Mouse (Mus musculus): ENCODE measurements around the gene Mex3a. TPM values are rescaled to one million over a fixed set of nuclear protein-coding genes. Genes with fewer than 3 reads are reported as not detected.

The Mex3a gene
- total RNA-seq, 2 experiments from 2014 or later, result 3.2 TPM

- Histone ChIP-seq H3K27ac (peak within 1 kb of the TSS; percentile 76), H3K4me3 (peak within 1 kb of the TSS; percentile 33)
- peak; percentile 34 for TF ChIP-seq CTCF (IDR thresholded peaks at IDR 0.05)
- intact Hi-C loops (cut with DNase I), result no loop called here
- peak; percentile 86 to 90 for DNase-seq (ENCODE audit: extremely low spot score in 1 of 2, low spot score in 2 of 2)
Measured at GRCm38 (mm10) chr3:88509692-88510420, 22.3 kb upstream of the Mex3a start, which contains the start of gene Lmna. TSS of gene Lmna (minus strand) at chr3:88509956.

GRCm38 (mm10) chr3:88510421-88511289, 21.5 kb upstream of the Mex3a start:
- peak overlapping the region; percentile 76 for H3K27ac ChIP-seq
- H3K4me3 ChIP-seq, result peak overlapping the region; percentile 33
- intact Hi-C loops (cut with DNase I), result no loop called here
- DNase-seq (ENCODE audit: extremely low spot score in 1 of 2, low spot score in 2 of 2), result no peak
- no peak for TF ChIP-seq CTCF (IDR thresholded peaks at IDR 0.05)

DNA sequence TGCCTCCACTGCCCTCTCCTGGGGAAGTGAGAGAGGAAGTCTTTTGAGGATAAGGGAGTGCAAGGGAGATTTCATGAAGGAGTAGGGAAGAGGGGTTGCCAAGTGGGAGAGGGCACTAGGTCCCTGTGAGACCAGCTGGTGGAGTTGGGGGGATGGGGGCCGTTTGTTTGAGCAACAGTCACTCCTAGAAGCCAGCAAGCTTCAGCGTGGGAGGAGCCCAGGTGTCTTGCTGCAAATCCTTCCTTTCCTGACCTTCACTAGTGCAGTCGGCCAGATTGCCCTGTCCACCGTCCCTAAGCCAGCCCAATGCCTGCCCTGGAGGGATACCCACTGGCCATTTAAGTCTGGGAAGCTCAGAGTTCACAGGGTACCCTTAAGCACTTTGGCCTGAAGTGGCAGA, 20.6 kb upstream of the Mex3a start:
- DNase-seq (ENCODE audit: extremely low spot score in 1 of 2, low spot score in 2 of 2), result no peak
- Histone ChIP-seq H3K27ac (no peak overlapping the region), H3K4me3 (no peak overlapping the region)
- TF ChIP-seq CTCF (IDR thresholded peaks at IDR 0.05), result no peak
- intact Hi-C loops (cut with DNase I), result no loop called here

DNA sequence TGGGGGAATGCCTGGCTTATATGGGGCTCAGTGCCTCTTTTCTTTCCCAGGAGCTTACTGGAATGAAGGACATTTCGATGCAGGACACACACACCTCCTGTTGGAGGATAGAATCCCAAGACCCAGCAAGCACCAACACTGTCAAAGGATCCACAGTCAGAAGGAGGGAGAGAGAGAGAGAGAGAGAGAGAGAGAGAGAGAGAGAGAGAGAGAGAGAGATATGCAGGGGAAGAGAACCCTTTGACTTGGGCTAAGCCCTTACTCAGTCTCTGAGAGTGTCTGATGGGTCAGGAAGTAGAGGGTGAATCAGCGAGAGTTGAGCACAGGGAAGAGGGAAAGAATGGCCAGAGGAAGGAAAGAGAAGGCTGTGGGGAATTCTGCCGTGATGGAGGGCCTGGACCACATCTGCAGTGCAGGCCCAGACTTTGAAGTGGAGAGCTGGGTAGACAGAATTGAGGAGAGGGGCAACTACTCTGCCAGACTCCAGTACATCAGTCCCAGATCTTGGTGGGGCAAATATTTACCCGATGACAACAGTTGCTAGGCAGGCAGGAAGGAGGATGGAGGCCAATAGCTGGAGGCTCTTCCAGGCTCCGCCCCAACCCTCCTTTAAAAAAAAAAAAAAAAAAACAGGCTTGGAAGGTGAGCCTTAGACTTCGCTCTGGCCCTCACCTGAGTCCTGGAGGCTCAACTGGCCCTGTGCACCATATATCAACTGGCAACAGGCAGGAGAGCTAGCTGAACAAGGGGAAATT, 19.9 kb upstream of the Mex3a start:
- intact Hi-C loops (cut with DNase I), result no loop called here
- TF ChIP-seq CTCF (IDR thresholded peaks at IDR 0.05), result no peak
- no peak for DNase-seq (ENCODE audit: extremely low spot score in 1 of 2, low spot score in 2 of 2)
- H3K4me3 ChIP-seq, result no peak overlapping the region
- no peak overlapping the region for H3K27ac ChIP-seq

DNA sequence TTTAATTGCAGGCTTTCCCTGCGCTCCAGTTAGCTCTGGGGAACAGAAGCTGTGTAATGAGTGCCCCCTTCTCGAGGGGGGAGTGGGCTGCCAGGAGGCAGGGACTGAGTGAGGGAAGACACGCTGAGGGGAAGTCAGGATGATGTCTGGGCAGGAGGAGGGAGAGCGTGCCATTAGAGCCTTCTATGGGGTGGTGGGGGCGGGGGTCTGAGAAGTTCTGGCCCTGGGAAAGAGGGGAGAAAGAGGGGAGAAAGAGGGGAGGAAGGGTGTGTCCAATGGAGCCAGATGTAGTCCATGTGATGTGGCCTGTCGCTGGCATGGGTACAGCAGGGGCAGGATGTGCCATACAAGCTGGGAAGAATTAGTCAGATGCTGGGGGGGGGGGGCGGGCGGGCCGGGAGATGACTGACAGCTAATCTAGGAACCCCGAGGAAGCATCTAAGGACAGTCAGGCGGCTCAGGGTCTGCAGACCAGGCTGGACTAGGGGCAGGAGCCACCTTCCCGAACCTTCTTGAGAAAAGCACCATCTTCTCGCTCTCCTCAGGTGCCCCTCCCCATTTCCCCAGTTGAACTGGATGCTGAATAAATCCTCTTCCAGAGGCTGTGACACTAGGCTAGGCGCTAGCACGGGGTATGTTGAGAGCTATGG, 19.2 kb upstream of the Mex3a start:
- Histone ChIP-seq H3K4me3 (no peak overlapping the region), H3K27ac (no peak overlapping the region)
- intact Hi-C loops (cut with DNase I), result no loop called here
- no peak for TF ChIP-seq CTCF (IDR thresholded peaks at IDR 0.05)
- DNase-seq (ENCODE audit: extremely low spot score in 1 of 2, low spot score in 2 of 2), result no peak

DNA sequence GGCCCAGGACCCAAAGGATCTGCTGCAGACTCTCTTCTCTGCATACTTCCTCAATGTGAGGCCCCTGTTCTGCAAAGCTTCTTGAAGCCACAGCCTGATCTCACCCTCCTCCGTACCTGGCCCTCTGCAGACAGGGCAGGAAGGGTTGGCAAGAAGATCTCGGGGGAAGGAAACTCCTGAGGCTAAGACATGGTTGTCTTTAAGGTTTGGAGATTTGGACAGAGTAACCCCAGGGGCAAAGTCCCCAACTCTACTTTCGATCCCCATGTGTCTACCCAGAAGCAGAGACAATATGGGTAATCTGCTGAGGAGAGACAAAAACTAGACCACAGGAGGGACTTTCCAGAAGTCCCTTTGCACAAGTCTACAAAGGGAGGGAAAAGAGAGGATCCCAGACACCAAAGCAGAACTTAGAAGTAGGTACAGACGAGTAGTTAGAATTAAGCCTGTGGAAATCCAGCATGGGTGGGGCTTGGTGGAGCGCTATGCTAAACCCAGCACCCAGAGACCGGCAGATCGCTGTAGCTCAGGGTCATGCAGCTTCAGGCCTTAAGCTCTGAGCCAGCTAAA, 18.6 kb upstream of the Mex3a start:
- no peak for DNase-seq (ENCODE audit: extremely low spot score in 1 of 2, low spot score in 2 of 2)
- TF ChIP-seq CTCF (IDR thresholded peaks at IDR 0.05), result no peak
- intact Hi-C loops (cut with DNase I), result no loop called here

DNA sequence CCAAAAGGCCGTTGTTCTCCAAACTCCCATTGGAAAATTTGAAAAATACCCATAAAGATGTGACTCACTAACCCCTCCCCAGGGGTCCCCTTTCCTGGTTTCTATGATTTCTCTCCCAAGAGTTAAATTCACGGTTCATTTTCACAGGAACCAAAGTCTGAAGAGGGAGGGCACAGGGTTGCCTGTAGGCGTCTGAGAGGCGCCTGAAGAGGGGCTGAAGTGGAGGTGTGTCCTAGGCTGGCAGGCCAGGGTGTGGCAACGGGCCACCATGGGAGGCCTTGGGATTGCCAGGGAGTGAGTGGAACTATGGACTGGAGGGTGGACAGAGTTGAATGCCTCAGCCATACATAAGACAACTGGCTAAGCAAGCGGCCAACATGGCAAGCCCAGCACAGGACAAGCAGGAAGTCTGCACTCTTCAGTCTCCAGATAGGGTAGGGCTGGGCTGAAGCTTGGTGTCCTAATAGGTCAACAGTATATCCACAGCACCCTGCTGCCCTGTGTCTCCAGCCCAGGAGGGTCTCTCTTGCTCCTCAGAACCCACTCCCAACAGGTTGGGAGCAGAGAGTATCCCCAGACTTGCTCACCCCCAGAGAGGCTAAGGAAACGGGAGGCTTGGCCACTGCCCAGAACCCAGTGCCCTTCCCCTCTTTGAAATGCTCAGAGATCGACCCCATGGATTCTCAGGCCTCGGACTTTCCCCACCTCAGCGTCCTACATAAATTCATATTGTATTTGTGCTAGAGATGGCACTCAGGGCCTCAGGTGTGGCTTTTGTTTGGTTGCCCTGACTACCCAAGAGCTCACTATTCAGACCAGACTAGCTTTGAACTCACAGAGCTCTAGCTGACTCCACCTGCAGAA, 17.7 kb upstream of the Mex3a start:
- no peak overlapping the region for H3K4me3 ChIP-seq
- H3K27ac ChIP-seq, result no peak overlapping the region
- no peak for TF ChIP-seq CTCF (IDR thresholded peaks at IDR 0.05)
- DNase-seq (ENCODE audit: extremely low spot score in 1 of 2, low spot score in 2 of 2), result no peak
- intact Hi-C loops (cut with DNase I), result no loop called here

More for the DNA sequence above, 18.6 kb upstream of the Mex3a start:
- Histone ChIP-seq H3K27ac (no peak overlapping the region), H3K4me3 (no peak overlapping the region)

- Histone ChIP-seq H3K4me3 (no peak overlapping the region), H3K27ac (no peak overlapping the region)
- DNase-seq (ENCODE audit: extremely low spot score in 1 of 2, low spot score in 2 of 2), result no peak
- TF ChIP-seq CTCF (IDR thresholded peaks at IDR 0.05), result no peak
- intact Hi-C loops (cut with DNase I), result no loop called here
Measured at GRCm38 (mm10) chr3:88515095-88515386, 17.2 kb upstream of the Mex3a start.

GRCm38 (mm10) chr3:88516407-88516806, 15.8 kb upstream of the Mex3a start:
- TF ChIP-seq CTCF (IDR thresholded peaks at IDR 0.05), result no peak
- intact Hi-C loops (cut with DNase I), result no loop called here
- Histone ChIP-seq H3K4me3 (no peak overlapping the region), H3K27ac (no peak overlapping the region)
- no peak for DNase-seq (ENCODE audit: extremely low spot score in 1 of 2, low spot score in 2 of 2)

GRCm38 (mm10) chr3:88518411-88518810, 13.8 kb upstream of the Mex3a start:
- intact Hi-C loops (cut with DNase I), result no loop called here
- TF ChIP-seq CTCF (IDR thresholded peaks at IDR 0.05), result no peak
- DNase-seq (ENCODE audit: extremely low spot score in 1 of 2, low spot score in 2 of 2), result no peak
- Histone ChIP-seq H3K4me3 (no peak overlapping the region), H3K27ac (no peak overlapping the region)
